Mouse (Mus musculus) spleen, adult 2 months (tissue): ENCODE measurements around the gene Syt1. TPM values are rescaled to one million over a fixed set of nuclear protein-coding genes. Genes with fewer than 3 reads are reported as not detected.

ENCODE experiments used
- DNase-seq, 2 experiments: peaks; one replicate each; pipeline versions ENCODE4 v3.0.0 to v3.0.0-alpha.2; 2012 to 2021; ENCODE audit warnings: low spot score in 2 of 2, low read depth in 1 of 2
- H3K27ac ChIP-seq: fragments of 200-500 bp; 2 replicates; pipeline ENCODE4 v1.5.1; 2012; ENCODE audit warnings: low read length, inconsistent platforms; ENCODE audit not compliant: insufficient read depth
- H3K27me3 ChIP-seq: fragments of 200-500 bp; 2 replicates; pipeline ENCODE4 v1.6.1; 2012; ENCODE audit warnings: mild to moderate bottlenecking, moderate library complexity, low read length, inconsistent platforms; ENCODE audit not compliant: control insufficient read depth, insufficient read depth
- H3K36me3 ChIP-seq: fragments of 200-500 bp; 2 replicates; pipeline ENCODE4 v1.6.1; 2012; ENCODE audit warnings: mild to moderate bottlenecking, low read length, inconsistent platforms; ENCODE audit not compliant: control insufficient read depth, insufficient read depth
- H3K4me1 ChIP-seq: fragments of 200-500 bp; 2 replicates; pipeline ENCODE4 v1.6.1; 2011; ENCODE audit warnings: inconsistent platforms; ENCODE audit not compliant: control insufficient read depth, insufficient read depth, insufficient read length
- H3K4me3 ChIP-seq: fragments of 200-500 bp; 2 replicates; pipeline ENCODE4 v1.5.1; 2011; ENCODE audit warnings: mild to moderate bottlenecking, inconsistent platforms; ENCODE audit not compliant: insufficient read depth, insufficient read length; ENCODE audit errors: extremely low read depth
- CTCF ChIP-seq: fragments of 200-500 bp; IDR thresholded peaks from 2 replicates; pipeline ENCODE4 v1.5.1; 2011; ENCODE audit warnings: mild to moderate bottlenecking, inconsistent platforms; ENCODE audit not compliant: insufficient read depth, insufficient read length, insufficient replicate concordance; ENCODE audit errors: extremely low read depth
- POLR2A ChIP-seq: fragments of 200-500 bp; IDR thresholded peaks from 2 replicates; pipeline ENCODE4 v1.6.1; 2011; ENCODE audit warnings: low read depth, low read length, inconsistent platforms
- WGBS: fragments of 180-500 bp; shearing (Covaris S2); methylation state at CpG from one replicate; pipeline ENCODE4 v1.1.7; 2018; 5-methylcytosine and 5-hydroxymethylcytosine counted together
- polyA plus RNA-seq: library from polyadenylated mRNA; depleted of rRNA; stranded (reverse); fragments of >200 nt; gene quantifications from 2 replicates; pipeline ENCODE4 v1.2.3, GENCODE M21; 2012

The Syt1 gene
- polyA plus RNA-seq, 1 experiment = 0.44 TPM

DNA sequence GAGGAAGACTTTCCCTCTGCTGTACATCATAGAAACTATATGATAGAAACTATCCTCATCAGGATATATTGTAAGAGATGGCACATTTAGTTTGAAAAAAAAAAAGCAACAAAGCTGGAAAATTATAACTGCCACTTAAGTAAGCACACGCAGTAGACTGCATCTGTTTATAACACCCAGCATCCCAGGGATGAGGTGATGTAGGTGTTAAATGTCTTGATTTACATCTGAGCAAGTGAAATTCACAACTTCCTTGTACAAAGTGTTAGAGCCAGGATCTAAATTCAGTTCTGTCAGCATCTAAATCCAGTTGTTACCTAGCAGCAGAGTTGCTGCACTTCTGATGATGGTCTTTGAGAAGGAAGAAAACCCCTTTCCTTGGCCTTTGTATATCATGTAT, 173.3 kb downstream of the Syt1 start:
- H3K27ac ChIP-seq = no peak overlapping the region
- no peaks in the 10 kb centered on the region for H3K27me3 ChIP-seq
- TF ChIP-seq POLR2A = no peak
- TF ChIP-seq CTCF = no peak
- no peak overlapping the region for H3K4me3 ChIP-seq
- no peaks in the 10 kb centered on the region for H3K36me3 ChIP-seq
- no peaks in the 10 kb centered on the region for H3K4me1 ChIP-seq
- WGBS = 92% methylated on average over 1 of the region's 1 CpGs
- no peak for DNase-seq

- DNase-seq = no peak
- Histone ChIP-seq H3K36me3 (no peaks in the 10 kb centered on the region), H3K27me3 (no peaks in the 10 kb centered on the region), H3K4me1 (no peaks in the 10 kb centered on the region), H3K4me3 (no peak overlapping the region), H3K27ac (no peak overlapping the region)
- TF ChIP-seq POLR2A = no peak
- 95% methylated on average over 6 of the region's 6 CpGs for WGBS
These were observed 178.5 kb downstream of the Syt1 start for GRCm38 (mm10) chr10:108832248-108832647.

DNA sequence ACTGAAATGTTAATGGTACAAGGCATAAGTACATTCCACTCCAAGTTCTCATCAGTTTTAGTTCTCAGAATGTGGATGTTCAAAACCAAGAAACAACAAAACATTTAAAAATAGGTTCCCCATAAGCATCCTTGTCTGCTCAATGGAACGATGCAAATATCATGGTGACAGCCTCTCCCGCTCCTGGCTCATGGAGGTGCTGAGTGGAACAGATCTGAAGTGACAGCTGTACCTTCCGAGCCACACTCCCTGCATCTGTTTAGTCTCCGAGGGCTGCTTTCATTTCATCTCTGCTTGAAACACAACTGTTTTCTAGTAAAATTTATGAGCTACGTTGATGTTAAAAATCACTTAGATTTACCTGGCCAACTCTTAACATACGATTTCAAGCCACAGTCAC, 179.0 kb downstream of the Syt1 start:
- DNase-seq = no peak
- Histone ChIP-seq H3K27ac (no peak overlapping the region), H3K4me1 (no peaks in the 10 kb centered on the region), H3K36me3 (no peaks in the 10 kb centered on the region), H3K27me3 (no peaks in the 10 kb centered on the region), H3K4me3 (no peak overlapping the region)
- no peak for TF ChIP-seq POLR2A
- WGBS = 90% methylated on average over 6 of the region's 6 CpGs

GRCm38 (mm10) chr10:108822273-108822672, 188.5 kb downstream of the Syt1 start:
- TF ChIP-seq POLR2A (no peak), CTCF (no peak)

DNA sequence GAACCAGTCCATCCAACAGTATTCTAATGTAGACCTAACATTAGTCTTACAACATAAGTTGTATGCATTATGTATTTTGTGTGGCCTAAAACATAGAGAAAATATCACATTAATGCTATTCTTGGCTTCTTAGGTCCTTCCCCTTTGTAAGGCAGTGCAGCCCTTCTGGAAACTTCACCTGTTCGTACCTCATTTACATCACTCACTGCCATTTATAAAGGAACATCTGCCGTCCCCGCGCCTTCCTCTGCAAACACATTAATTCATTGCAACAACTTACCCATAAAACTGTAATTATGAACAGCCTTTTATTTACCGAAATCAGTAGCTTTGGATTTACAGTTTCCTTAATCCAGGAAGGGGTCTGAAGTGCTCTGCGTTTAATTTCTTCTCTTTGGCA, 195.4 kb downstream of the Syt1 start:
- no peaks in the 10 kb centered on the region for H3K27me3 ChIP-seq
- H3K4me3 ChIP-seq = no peak overlapping the region
- TF ChIP-seq POLR2A (no peak), CTCF (no peak)
- WGBS = 90% methylated on average over 6 of the region's 6 CpGs
- no peaks in the 10 kb centered on the region for H3K4me1 ChIP-seq
- no peaks in the 10 kb centered on the region for H3K36me3 ChIP-seq
- DNase-seq = no peak
- no peak overlapping the region for H3K27ac ChIP-seq

More at GRCm38 (mm10) chr10:108822273-108822672, 188.5 kb downstream of the Syt1 start:
- no peaks in the 10 kb centered on the region for H3K4me1 ChIP-seq
- H3K27ac ChIP-seq = no peak overlapping the region
- H3K36me3 ChIP-seq = no peaks in the 10 kb centered on the region
- no peak overlapping the region for H3K4me3 ChIP-seq
- H3K27me3 ChIP-seq = no peaks in the 10 kb centered on the region
- whole genome bisulfite sequencing = 90% methylated on average over 6 of the region's 6 CpGs
- no peak for DNase-seq

DNA sequence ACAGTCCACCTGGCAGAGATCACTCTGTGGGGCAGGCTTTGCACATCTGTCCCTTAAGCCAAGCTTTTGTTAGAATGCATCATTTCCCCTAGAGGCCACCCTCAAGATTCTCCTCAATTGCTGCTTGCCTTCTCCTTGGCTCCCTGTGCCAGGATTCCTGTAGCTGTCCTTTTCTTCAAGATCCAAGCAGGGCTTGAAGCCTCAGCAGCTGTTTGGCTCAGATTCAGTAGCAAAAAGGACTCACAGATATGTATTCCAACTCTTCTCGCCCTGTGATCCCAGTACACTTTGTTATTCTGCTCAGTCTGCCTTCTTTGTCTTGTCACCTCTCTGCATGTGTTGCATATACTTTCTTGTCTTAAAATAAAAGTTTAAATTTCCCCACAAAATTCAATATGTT, 206.4 kb downstream of the Syt1 start:
- Histone ChIP-seq H3K27me3 (no peaks in the 10 kb centered on the region; the same call in 1 of the 2 replicates), H3K36me3 (no peaks in the 10 kb centered on the region), H3K27ac (no peak overlapping the region), H3K4me1 (no peaks in the 10 kb centered on the region), H3K4me3 (no peak overlapping the region)
- TF ChIP-seq POLR2A (no peak), CTCF (no peak)
- DNase-seq = no peak
- WGBS = 67% methylated on average over 1 of the region's 1 CpGs

DNA sequence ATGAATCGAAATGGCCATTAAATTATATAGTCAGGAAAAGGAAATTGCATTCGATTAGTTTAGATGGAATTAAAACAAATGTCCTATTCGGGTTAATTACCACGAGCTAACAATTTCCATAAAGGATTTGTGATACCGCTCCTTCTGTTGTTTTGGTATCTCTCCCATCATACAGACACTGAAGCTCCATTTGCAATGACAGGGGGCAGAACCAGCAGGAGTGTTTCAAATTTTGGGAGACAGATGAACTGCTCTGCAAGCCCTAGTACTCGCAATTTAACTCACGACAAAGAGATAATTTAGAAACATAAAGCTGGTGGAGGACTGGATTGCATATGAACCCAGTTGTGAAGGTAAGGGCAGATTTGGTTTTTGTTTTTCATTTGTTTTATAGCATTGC, 210.0 kb downstream of the Syt1 start:
- TF ChIP-seq CTCF (no peak), POLR2A (no peak)
- H3K4me3 ChIP-seq = no peak overlapping the region
- DNase-seq = no peak
- 89% methylated on average over 7 of the region's 7 CpGs for WGBS
- no peaks in the 10 kb centered on the region for H3K4me1 ChIP-seq
- no peaks in the 10 kb centered on the region for H3K36me3 ChIP-seq
- H3K27me3 ChIP-seq = no peaks in the 10 kb centered on the region; the same call in 1 of the 2 replicates
- H3K27ac ChIP-seq = no peak overlapping the region

- no peak for DNase-seq
- no peak for TF ChIP-seq CTCF
- no peak for TF ChIP-seq POLR2A
- Histone ChIP-seq H3K27me3 (no peaks in the 10 kb centered on the region; the same call in 1 of the 2 replicates), H3K27ac (no peak overlapping the region), H3K36me3 (no peaks in the 10 kb centered on the region), H3K4me3 (no peak overlapping the region), H3K4me1 (no peaks in the 10 kb centered on the region)
- WGBS = 84% methylated on average over 4 of the region's 4 CpGs
These were observed 212.0 kb downstream of the Syt1 start for GRCm38 (mm10) chr10:108798826-108799225.
